Mouse (Mus musculus): ENCODE data around the gene Hcn2. TPM values are rescaled to one million over a fixed set of nuclear protein-coding genes. Genes with fewer than 3 reads are reported as not detected.
A peak's percentile ranks its signal among the peaks of the same experiment; 100 is the strongest.

The Hcn2 gene
- polyA plus RNA-seq, 1 experiment from 2014 or later = 0.08 TPM

GRCm38 (mm10) chr10:79764234-79764633 is 47.8 kb downstream of the Hcn2 start:
- DNase-seq (ENCODE audit: low spot score) = no peak
- peaks cover 61% of the 10 kb centered on the region for H3K4me1 ChIP-seq (replicated peaks)
- H3K27me3 ChIP-seq (ENCODE audit: insufficient read depth, poor library complexity, severe bottlenecking) = no peaks in the 10 kb centered on the region
- H3K36me3 ChIP-seq = peaks cover 52% of the 10 kb centered on the region
- no peak overlapping the region for H3K27ac ChIP-seq
- 90% methylated on average over 7 of the region's 7 CpGs for WGBS
- no peaks in the 10 kb centered on the region for H3K9me3 ChIP-seq
- H3K4me3 ChIP-seq = no peak overlapping the region; the same call in 1 of the 2 replicates

- DNase-seq (ENCODE audit: low spot score) = no peak
- Histone ChIP-seq H3K4me3 (peak overlapping the region; percentile 73), H3K27me3 (ENCODE audit: insufficient read depth, poor library complexity, severe bottlenecking) (peaks cover under 1% of the 10 kb centered on the region; the same call in 1 of the 2 replicates), H3K27ac (no peak overlapping the region), H3K9me3 (no peaks in the 10 kb centered on the region), H3K4me1 (replicated peaks) (peaks cover 61% of the 10 kb centered on the region), H3K36me3 (peaks cover 42% of the 10 kb centered on the region)
- WGBS = 84% methylated on average over 2 of the region's 2 CpGs
Observed at GRCm38 (mm10) chr10:79765228-79765745, 48.9 kb downstream of the Hcn2 start.

- DNase-seq (ENCODE audit: low spot score) = no peak
- 10% methylated on average over 16 of the region's 16 CpGs for WGBS
- H3K4me3 ChIP-seq = peak overlapping the region; percentile 73
Observed at GRCm38 (mm10) chr10:79766001-79766507, 49.6 kb downstream of the Hcn2 start.

GRCm38 (mm10) chr10:79766508-79767325 is 50.3 kb downstream of the Hcn2 start, which contains the start of gene Rnf126:
Rnf126 (minus strand) TSS chr10:79766952.
- peak within 1 kb of the TSS; percentile 95 for H3K27ac ChIP-seq
- peaks cover 10% of the 10 kb centered on the region; the same call in 1 of the 2 replicates for H3K27me3 ChIP-seq (ENCODE audit: insufficient read depth, poor library complexity, severe bottlenecking)
- DNase-seq (ENCODE audit: low spot score) = peak; percentile 100
- under 1% methylated on average over 101 of the region's 101 CpGs for WGBS
- peak within 1 kb of the TSS; percentile 73 for H3K4me3 ChIP-seq
- peaks cover 61% of the 10 kb centered on the region for H3K4me1 ChIP-seq (replicated peaks)
- H3K36me3 ChIP-seq = peaks cover 28% of the 10 kb centered on the region
- no peaks in the 10 kb centered on the region for H3K9me3 ChIP-seq

More at GRCm38 (mm10) chr10:79766001-79766507, 49.6 kb downstream of the Hcn2 start:
- H3K36me3 ChIP-seq = peaks cover 34% of the 10 kb centered on the region
- H3K4me1 ChIP-seq (replicated peaks) = peaks cover 61% of the 10 kb centered on the region
- H3K9me3 ChIP-seq = no peaks in the 10 kb centered on the region
- peaks cover 8% of the 10 kb centered on the region; the same call in 1 of the 2 replicates for H3K27me3 ChIP-seq (ENCODE audit: insufficient read depth, poor library complexity, severe bottlenecking)
- peak overlapping the region; percentile 95 for H3K27ac ChIP-seq

- Histone ChIP-seq H3K36me3 (peaks cover 19% of the 10 kb centered on the region), H3K27ac (peak overlapping the region; percentile 95), H3K4me1 (replicated peaks) (peaks cover 60% of the 10 kb centered on the region), H3K9me3 (peaks cover 4% of the 10 kb centered on the region; the same call in 1 of the 2 replicates), H3K4me3 (peak overlapping the region; percentile 73), H3K27me3 (ENCODE audit: insufficient read depth, poor library complexity, severe bottlenecking) (peaks cover 10% of the 10 kb centered on the region; the same call in 1 of the 2 replicates)
- WGBS = 14% methylated on average over 40 of the region's 40 CpGs
- DNase-seq (ENCODE audit: low spot score) = peak; percentile 96
Observed at GRCm38 (mm10) chr10:79767372-79768244, 51.2 kb downstream of the Hcn2 start.

- H3K27me3 ChIP-seq (ENCODE audit: insufficient read depth, poor library complexity, severe bottlenecking) = peaks cover 10% of the 10 kb centered on the region; the same call in 1 of the 2 replicates
- peaks cover 52% of the 10 kb centered on the region for H3K4me1 ChIP-seq (replicated peaks)
- H3K27ac ChIP-seq = no peak overlapping the region
- H3K36me3 ChIP-seq = peaks cover 11% of the 10 kb centered on the region; the same call in 1 of the 2 replicates
- WGBS = under 1% methylated on average over 5 of the region's 5 CpGs
- H3K9me3 ChIP-seq = peaks cover 4% of the 10 kb centered on the region; the same call in 1 of the 2 replicates
- H3K4me3 ChIP-seq = peak overlapping the region; percentile 73
- peak; percentile 85 for DNase-seq (ENCODE audit: low spot score)
Observed at GRCm38 (mm10) chr10:79768400-79768799, 52.0 kb downstream of the Hcn2 start.

- DNase-seq (ENCODE audit: low spot score) = no peak
- WGBS = 70% methylated on average over 4 of the region's 4 CpGs
- Histone ChIP-seq H3K4me3 (no peak overlapping the region), H3K36me3 (peaks cover 8% of the 10 kb centered on the region; the same call in 1 of the 2 replicates), H3K4me1 (replicated peaks) (peaks cover 43% of the 10 kb centered on the region), H3K27me3 (ENCODE audit: insufficient read depth, poor library complexity, severe bottlenecking) (peaks cover 10% of the 10 kb centered on the region; the same call in 1 of the 2 replicates), H3K9me3 (peaks cover 4% of the 10 kb centered on the region; the same call in 1 of the 2 replicates), H3K27ac (no peak overlapping the region)
Observed at GRCm38 (mm10) chr10:79769329-79769728, 52.9 kb downstream of the Hcn2 start.

- 88% methylated on average over 3 of the region's 3 CpGs for WGBS
- H3K27me3 ChIP-seq (ENCODE audit: insufficient read depth, poor library complexity, severe bottlenecking) = peaks cover 24% of the 10 kb centered on the region
- no peak overlapping the region for H3K27ac ChIP-seq
- DNase-seq (ENCODE audit: low spot score) = no peak
- H3K9me3 ChIP-seq = peaks cover 7% of the 10 kb centered on the region; the same call in 1 of the 2 replicates
- H3K36me3 ChIP-seq = no peaks in the 10 kb centered on the region
- H3K4me1 ChIP-seq (replicated peaks) = peaks cover 25% of the 10 kb centered on the region
- no peak overlapping the region for H3K4me3 ChIP-seq
Observed at GRCm38 (mm10) chr10:79772320-79772719, 55.9 kb downstream of the Hcn2 start.

GRCm38 (mm10) chr10:79773208-79773607 is 56.8 kb downstream of the Hcn2 start:
- 87% methylated on average over 2 of the region's 2 CpGs for WGBS
- Histone ChIP-seq H3K36me3 (no peaks in the 10 kb centered on the region), H3K4me1 (replicated peaks) (peaks cover 26% of the 10 kb centered on the region), H3K27ac (no peak overlapping the region), H3K9me3 (peaks cover 7% of the 10 kb centered on the region; the same call in 1 of the 2 replicates), H3K4me3 (no peak overlapping the region), H3K27me3 (ENCODE audit: insufficient read depth, poor library complexity, severe bottlenecking) (peaks cover 33% of the 10 kb centered on the region)
- no peak for DNase-seq (ENCODE audit: low spot score)

GRCm38 (mm10) chr10:79774486-79775279 is 58.2 kb downstream of the Hcn2 start:
- Histone ChIP-seq H3K27ac (no peak overlapping the region), H3K4me3 (no peak overlapping the region), H3K36me3 (no peaks in the 10 kb centered on the region), H3K9me3 (peaks cover 7% of the 10 kb centered on the region; the same call in 1 of the 2 replicates), H3K27me3 (ENCODE audit: insufficient read depth, poor library complexity, severe bottlenecking) (peaks cover 48% of the 10 kb centered on the region), H3K4me1 (replicated peaks) (peaks cover 25% of the 10 kb centered on the region)
- no peak for DNase-seq (ENCODE audit: low spot score)
- WGBS = 71% methylated on average over 5 of the region's 5 CpGs

- peak within 1 kb of the TSS; percentile 52 for H3K4me3 ChIP-seq
- peak within 1 kb of the TSS; percentile 75 for H3K27ac ChIP-seq
- no peaks in the 10 kb centered on the region for H3K36me3 ChIP-seq
- DNase-seq (ENCODE audit: low spot score) = peak; percentile 32
- peaks cover 7% of the 10 kb centered on the region; the same call in 1 of the 2 replicates for H3K9me3 ChIP-seq
- peaks cover 59% of the 10 kb centered on the region for H3K27me3 ChIP-seq (ENCODE audit: insufficient read depth, poor library complexity, severe bottlenecking)
- 2% methylated on average over 39 of the region's 39 CpGs for WGBS
- H3K4me1 ChIP-seq (replicated peaks) = peaks cover 44% of the 10 kb centered on the region
Observed at GRCm38 (mm10) chr10:79777103-79777531, 60.7 kb downstream of the Hcn2 start, which contains the start of gene Fstl3. Fstl3 (plus strand) TSS chr10:79777272.

All from hindbrain, embryonic 10.5 days (tissue).